Mouse (Mus musculus): ENCODE measurements around the gene Haus4. TPM values are rescaled to one million over a fixed set of nuclear protein-coding genes. Genes with fewer than 3 reads are reported as not detected.

Gene Haus4
- polyA plus RNA-seq, 1 experiment, result 9.6 TPM

- H3K4me1 ChIP-seq (ENCODE audit: control insufficient read depth, insufficient read depth, low read length), result no peaks in the 10 kb centered on the region
- H3K36me3 ChIP-seq (ENCODE audit: control insufficient read depth, insufficient read depth, low read length), result no peaks in the 10 kb centered on the region
- TF ChIP-seq POLR2A (IDR thresholded peaks at IDR 0.05; ENCODE audit: low read depth, low read length) (no peak), CTCF (conservative IDR thresholded peaks at IDR 0.05; ENCODE audit: insufficient read depth, insufficient read length, low read depth, low read length) (no peak)
- H3K27ac ChIP-seq (ENCODE audit: insufficient read depth, low read depth, low read length), result no peak overlapping the region
- H3K4me3 ChIP-seq (ENCODE audit: insufficient read depth, low read depth, low read length), result no peak overlapping the region
- WGBS, result 77% methylated on average over 14 of the region's 14 CpGs
- H3K27me3 ChIP-seq (replicated peaks; ENCODE audit: control insufficient read depth, insufficient read depth, low read length), result no peaks in the 10 kb centered on the region
- DNase-seq, result peak; percentile 82
These were observed 57.7 kb downstream of the Haus4 start for GRCm38 (mm10) chr14:54496706-54497105.

- Histone ChIP-seq H3K27ac (ENCODE audit: insufficient read depth, low read depth, low read length) (no peak overlapping the region), H3K27me3 (replicated peaks; ENCODE audit: control insufficient read depth, insufficient read depth, low read length) (no peaks in the 10 kb centered on the region), H3K36me3 (ENCODE audit: control insufficient read depth, insufficient read depth, low read length) (no peaks in the 10 kb centered on the region), H3K4me1 (ENCODE audit: control insufficient read depth, insufficient read depth, low read length) (no peaks in the 10 kb centered on the region), H3K4me3 (ENCODE audit: insufficient read depth, low read depth, low read length) (no peak overlapping the region)
- no peak for TF ChIP-seq POLR2A (IDR thresholded peaks at IDR 0.05; ENCODE audit: low read depth, low read length)
- TF ChIP-seq CTCF (conservative IDR thresholded peaks at IDR 0.05; ENCODE audit: insufficient read depth, insufficient read length, low read depth, low read length), result peak; percentile 97
- WGBS, result under 1% methylated on average over 3 of the region's 3 CpGs
- peak; percentile 79 for DNase-seq
These were observed 60.2 kb downstream of the Haus4 start for GRCm38 (mm10) chr14:54494234-54494633.

DNA sequence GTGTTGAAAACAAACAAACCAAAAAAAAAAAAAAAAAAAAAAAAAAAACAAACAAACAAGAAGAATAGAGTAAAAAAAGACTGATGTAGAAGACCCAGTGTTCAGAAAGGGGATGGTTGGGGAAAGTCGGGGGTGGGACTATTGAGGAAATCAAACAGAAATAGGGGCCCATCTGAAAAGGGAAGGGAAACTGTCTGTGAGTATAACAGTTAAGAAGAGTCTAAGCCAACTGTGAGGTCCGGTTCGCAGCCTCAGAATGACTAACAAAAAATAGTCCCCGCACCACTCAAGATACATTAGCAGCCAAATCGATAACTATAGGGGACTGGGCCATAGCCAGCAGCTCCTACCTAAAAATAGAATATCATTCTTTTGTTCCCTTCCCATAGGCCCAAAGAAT, 61.2 kb downstream of the Haus4 start:
- no peaks in the 10 kb centered on the region for H3K36me3 ChIP-seq (ENCODE audit: control insufficient read depth, insufficient read depth, low read length)
- no peak for TF ChIP-seq CTCF (conservative IDR thresholded peaks at IDR 0.05; ENCODE audit: insufficient read depth, insufficient read length, low read depth, low read length)
- no peak for TF ChIP-seq POLR2A (IDR thresholded peaks at IDR 0.05; ENCODE audit: low read depth, low read length)

GRCm38 (mm10) chr14:54492345-54493131, 61.9 kb downstream of the Haus4 start:
- DNase-seq, result no peak
- Histone ChIP-seq H3K4me3 (ENCODE audit: insufficient read depth, low read depth, low read length) (no peak overlapping the region), H3K4me1 (ENCODE audit: control insufficient read depth, insufficient read depth, low read length) (no peaks in the 10 kb centered on the region), H3K27ac (ENCODE audit: insufficient read depth, low read depth, low read length) (no peak overlapping the region), H3K27me3 (replicated peaks; ENCODE audit: control insufficient read depth, insufficient read depth, low read length) (no peaks in the 10 kb centered on the region), H3K36me3 (ENCODE audit: control insufficient read depth, insufficient read depth, low read length) (no peaks in the 10 kb centered on the region)
- 71% methylated on average over 18 of the region's 18 CpGs for WGBS
- no peak for TF ChIP-seq POLR2A (IDR thresholded peaks at IDR 0.05; ENCODE audit: low read depth, low read length)

More for the DNA sequence above, 61.2 kb downstream of the Haus4 start:
- WGBS, result 91% methylated on average over 5 of the region's 5 CpGs
- Histone ChIP-seq H3K27ac (ENCODE audit: insufficient read depth, low read depth, low read length) (no peak overlapping the region), H3K4me3 (ENCODE audit: insufficient read depth, low read depth, low read length) (no peak overlapping the region), H3K27me3 (replicated peaks; ENCODE audit: control insufficient read depth, insufficient read depth, low read length) (no peaks in the 10 kb centered on the region), H3K4me1 (ENCODE audit: control insufficient read depth, insufficient read depth, low read length) (no peaks in the 10 kb centered on the region)
- DNase-seq, result no peak

Other genes with a start within 250 kb of the Haus4 start
- 153 and 182 TPM in 2 replicates for gene Oxa1l, start 193.8 kb downstream of the Haus4 start, polyA plus RNA-seq (2012; rRNA removed)
- gene Slc7a7, start 136.8 kb downstream of the Haus4 start, polyA plus RNA-seq (2012; rRNA removed), result 454 and 464 TPM in 2 replicates
- 366 and 425 TPM in 2 replicates for gene Mrpl52, start 127.7 kb downstream of the Haus4 start, polyA plus RNA-seq (2012; rRNA removed)
- gene Mmp14, start 123.0 kb downstream of the Haus4 start, polyA plus RNA-seq (2012; rRNA removed), result 37.2 and 42.1 TPM in 2 replicates
- 168 and 211 TPM in 2 replicates for gene Lrp10, start 90.5 kb downstream of the Haus4 start, polyA plus RNA-seq (2012; rRNA removed)
- 0.23 and 0.30 TPM in 2 replicates for gene Rem2, start 78.5 kb downstream of the Haus4 start, polyA plus RNA-seq (2012; rRNA removed)
- gene Prmt5, start 37.1 kb downstream of the Haus4 start, polyA plus RNA-seq (2012; rRNA removed), result 30.9 and 33.0 TPM in 2 replicates
- 32.4 and 33.9 TPM in 2 replicates for gene Ajuba, start 22.9 kb upstream of the Haus4 start, polyA plus RNA-seq (2012; rRNA removed)
- 6.5 and 8.1 TPM in 2 replicates for gene 4931414P19Rik, start 51.4 kb upstream of the Haus4 start, polyA plus RNA-seq (2012; rRNA removed)
- gene Psmb5, start 63.4 kb upstream of the Haus4 start, polyA plus RNA-seq (2012; rRNA removed), result 244 and 276 TPM in 2 replicates
- not detected in 2 replicates for gene Psmb11, start 66.8 kb upstream of the Haus4 start, polyA plus RNA-seq (2012; rRNA removed)
- gene Gm17606, start 86.3 kb upstream of the Haus4 start, polyA plus RNA-seq (2012; rRNA removed), result not detected in 2 replicates
- 1.2 and 1.5 TPM in 2 replicates for gene Cdh24, start 86.7 kb upstream of the Haus4 start, polyA plus RNA-seq (2012; rRNA removed)
- gene 1700123O20Rik, start 131.6 kb upstream of the Haus4 start, polyA plus RNA-seq (2012; rRNA removed), result 54.0 and 57.5 TPM in 2 replicates
- 79.2 and 79.4 TPM in 2 replicates for gene Acin1, start 132.3 kb upstream of the Haus4 start, polyA plus RNA-seq (2012; rRNA removed)
- gene Gm29776, start 144.2 kb upstream of the Haus4 start, polyA plus RNA-seq (2012; rRNA removed), result 0.16 and 0.20 TPM in 2 replicates
- 0.20 and 0.30 TPM in 2 replicates for gene Cebpe, start 157.6 kb upstream of the Haus4 start, polyA plus RNA-seq (2012; rRNA removed)
- 333 and 352 TPM in 2 replicates for gene Slc7a8, start 227.3 kb upstream of the Haus4 start, polyA plus RNA-seq (2012; rRNA removed)

Data from kidney, adult 2 months (tissue).